Mouse (Mus musculus): ENCODE measurements around the gene Oxct1.

The Oxct1 gene

GRCm38 (mm10) chr15:4028411-4028700, 2.2 kb downstream of the Oxct1 start:
- no peak for DNase-seq (ENCODE audit: low spot score in 2 of 2)

GRCm38 (mm10) chr15:4028960-4029359, 2.8 kb downstream of the Oxct1 start:
- no peak for DNase-seq (ENCODE audit: low spot score in 2 of 2)

- no peak for DNase-seq (ENCODE audit: low spot score in 2 of 2)
Measured at GRCm38 (mm10) chr15:4033168-4034004, 7.2 kb downstream of the Oxct1 start.

- no peak for DNase-seq (ENCODE audit: low spot score in 2 of 2)
Measured at GRCm38 (mm10) chr15:4042423-4042822, 16.2 kb downstream of the Oxct1 start.

- no peak for DNase-seq (ENCODE audit: low spot score in 2 of 2)
Measured at GRCm38 (mm10) chr15:4043032-4043471, 16.9 kb downstream of the Oxct1 start.

- peak in 1 of 2 experiments; percentile 45 for DNase-seq (ENCODE audit: low spot score in 2 of 2)
Measured at GRCm38 (mm10) chr15:4056627-4057026, 30.4 kb downstream of the Oxct1 start.

GRCm38 (mm10) chr15:4063574-4063973, 37.4 kb downstream of the Oxct1 start:
- DNase-seq (ENCODE audit: low spot score in 2 of 2), result peak in 1 of 2 experiments; percentile 70

- no peak for DNase-seq (ENCODE audit: low spot score in 2 of 2)
Measured at GRCm38 (mm10) chr15:4064013-4064412, 37.8 kb downstream of the Oxct1 start.

GRCm38 (mm10) chr15:4064694-4065093, 38.5 kb downstream of the Oxct1 start:
- no peak for DNase-seq (ENCODE audit: low spot score in 2 of 2)

- DNase-seq (ENCODE audit: low spot score in 2 of 2), result no peak
Measured at GRCm38 (mm10) chr15:4067273-4067990, 41.2 kb downstream of the Oxct1 start.

- DNase-seq (ENCODE audit: low spot score in 2 of 2), result no peak
Measured at GRCm38 (mm10) chr15:4077978-4078377, 51.8 kb downstream of the Oxct1 start.

GRCm38 (mm10) chr15:4078785-4079184, 52.6 kb downstream of the Oxct1 start:
- no peak for DNase-seq (ENCODE audit: low spot score in 2 of 2)

- DNase-seq (ENCODE audit: low spot score in 2 of 2), result no peak
Measured at GRCm38 (mm10) chr15:4079425-4080189, 53.4 kb downstream of the Oxct1 start.

- DNase-seq (ENCODE audit: low spot score in 2 of 2), result no peak
Measured at GRCm38 (mm10) chr15:4085600-4086384, 59.6 kb downstream of the Oxct1 start.

GRCm38 (mm10) chr15:4087446-4087845, 61.3 kb downstream of the Oxct1 start:
- DNase-seq (ENCODE audit: low spot score in 2 of 2), result peak in 1 of 2 experiments; percentile 40

- peak in 1 of 2 experiments; percentile 50 for DNase-seq (ENCODE audit: low spot score in 2 of 2)
Measured at GRCm38 (mm10) chr15:4087914-4088313, 61.7 kb downstream of the Oxct1 start.

- no peak for DNase-seq (ENCODE audit: low spot score in 2 of 2)
Measured at GRCm38 (mm10) chr15:4090601-4091000, 64.4 kb downstream of the Oxct1 start.

- DNase-seq (ENCODE audit: low spot score in 2 of 2), result no peak
Measured at GRCm38 (mm10) chr15:4092586-4092985, 66.4 kb downstream of the Oxct1 start.

GRCm38 (mm10) chr15:4100341-4100921, 74.2 kb downstream of the Oxct1 start:
- DNase-seq (ENCODE audit: low spot score in 2 of 2), result no peak

GRCm38 (mm10) chr15:4101025-4101424, 74.8 kb downstream of the Oxct1 start:
- DNase-seq (ENCODE audit: low spot score in 2 of 2), result no peak

- DNase-seq (ENCODE audit: low spot score in 2 of 2), result no peak
Measured at GRCm38 (mm10) chr15:4104319-4104718, 78.1 kb downstream of the Oxct1 start.
